Mouse (Mus musculus): ENCODE results near the gene Ldb2. TPM values are rescaled to one million over a fixed set of nuclear protein-coding genes. Genes with fewer than 3 reads are reported as not detected.

Gene Ldb2
- polyA plus RNA-seq, 1 experiment from 2014 or later = 69.3 TPM

DNA sequence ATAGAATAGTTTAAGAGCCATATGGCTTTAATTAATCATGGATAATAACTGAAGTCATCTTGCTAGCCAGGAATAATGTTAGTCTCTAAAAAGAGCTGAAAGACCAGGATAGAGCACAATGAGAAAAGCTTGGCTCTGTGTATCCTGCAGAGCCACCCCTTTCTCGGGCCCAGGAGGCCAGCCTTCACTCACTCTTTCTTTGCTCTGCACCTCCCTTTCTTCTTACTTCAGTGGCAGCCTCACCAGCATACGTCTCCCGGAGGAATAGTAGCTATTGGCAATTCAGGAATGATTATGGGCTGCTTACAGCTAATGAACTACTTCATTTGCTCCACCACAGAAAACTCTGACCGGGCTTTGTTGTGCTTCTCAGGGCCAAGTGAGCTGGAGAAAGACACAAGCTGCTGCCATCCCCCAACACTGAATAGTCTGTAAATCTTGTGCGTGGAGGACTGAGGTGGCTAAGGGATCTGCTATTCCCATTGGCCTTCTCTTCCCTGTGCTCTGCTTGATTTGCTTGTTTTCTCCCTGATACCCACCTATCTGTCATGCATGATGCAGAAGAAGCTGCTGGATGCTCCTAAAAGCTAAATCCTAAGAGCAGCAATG lies 86.2 kb downstream of the Ldb2 start:
- Histone ChIP-seq H3K4me3 (no peak overlapping the region), H3K9ac (no peak overlapping the region), H3K36me3 (no peaks in the 10 kb centered on the region), H3K4me1 (peaks cover 28% of the 10 kb centered on the region), H3K27me3 (no peaks in the 10 kb centered on the region), H3K9me3 (no peaks in the 10 kb centered on the region), H3K27ac (peak overlapping the region; percentile 58; the same call in 1 of the 2 replicates), H3K4me2 (replicated peaks) (no peak overlapping the region)
- ATAC-seq (ENCODE audit: low FRiP score, low read depth) = no peak; the same call in 1 of the 2 replicates
- WGBS = 24% methylated on average over 5 of the region's 5 CpGs

GRCm38 (mm10) chr5:44711211-44711610 lies 88.3 kb downstream of the Ldb2 start:
- 62% methylated on average over 5 of the region's 5 CpGs for WGBS
- no peaks in the 10 kb centered on the region for H3K27me3 ChIP-seq
- no peak for ATAC-seq (ENCODE audit: low FRiP score, low read depth)
- no peaks in the 10 kb centered on the region for H3K36me3 ChIP-seq
- no peak overlapping the region for H3K4me2 ChIP-seq (replicated peaks)
- peaks cover 28% of the 10 kb centered on the region for H3K4me1 ChIP-seq
- no peak overlapping the region for H3K27ac ChIP-seq
- no peak overlapping the region for H3K4me3 ChIP-seq
- no peak overlapping the region for H3K9ac ChIP-seq
- no peaks in the 10 kb centered on the region for H3K9me3 ChIP-seq

GRCm38 (mm10) chr5:44710132-44710871 lies 89.2 kb downstream of the Ldb2 start:
- ATAC-seq (ENCODE audit: low FRiP score, low read depth) = no peak
- H3K36me3 ChIP-seq = no peaks in the 10 kb centered on the region
- no peak overlapping the region for H3K4me2 ChIP-seq (replicated peaks)
- H3K4me3 ChIP-seq = no peak overlapping the region
- H3K9ac ChIP-seq = no peak overlapping the region
- no peaks in the 10 kb centered on the region for H3K27me3 ChIP-seq
- H3K9me3 ChIP-seq = no peaks in the 10 kb centered on the region
- no peak overlapping the region for H3K27ac ChIP-seq
- H3K4me1 ChIP-seq = peaks cover 28% of the 10 kb centered on the region
- 73% methylated on average over 4 of the region's 4 CpGs for WGBS

GRCm38 (mm10) chr5:44709276-44709675 lies 90.2 kb downstream of the Ldb2 start:
- Histone ChIP-seq H3K4me3 (no peak overlapping the region), H3K9me3 (no peaks in the 10 kb centered on the region), H3K36me3 (no peaks in the 10 kb centered on the region), H3K4me1 (peaks cover 21% of the 10 kb centered on the region), H3K4me2 (replicated peaks) (no peak overlapping the region), H3K27me3 (no peaks in the 10 kb centered on the region), H3K9ac (no peak overlapping the region), H3K27ac (no peak overlapping the region)
- ATAC-seq (ENCODE audit: low FRiP score, low read depth) = no peak
- WGBS = 88% methylated on average over 2 of the region's 2 CpGs

- no peaks in the 10 kb centered on the region for H3K27me3 ChIP-seq
- no peak overlapping the region for H3K27ac ChIP-seq
- ATAC-seq (ENCODE audit: low FRiP score, low read depth) = no peak
- 79% methylated on average over 3 of the region's 3 CpGs for WGBS
- no peaks in the 10 kb centered on the region for H3K36me3 ChIP-seq
- no peaks in the 10 kb centered on the region for H3K9me3 ChIP-seq
- H3K4me1 ChIP-seq = peaks cover 9% of the 10 kb centered on the region
- no peak overlapping the region for H3K9ac ChIP-seq
- H3K4me2 ChIP-seq (replicated peaks) = no peak overlapping the region
- no peak overlapping the region for H3K4me3 ChIP-seq
Measured at GRCm38 (mm10) chr5:44707946-44708345, 91.5 kb downstream of the Ldb2 start.

GRCm38 (mm10) chr5:44706997-44707698 lies 92.3 kb downstream of the Ldb2 start:
- no peak overlapping the region for H3K4me2 ChIP-seq (replicated peaks)
- peaks cover 5% of the 10 kb centered on the region for H3K4me1 ChIP-seq
- ATAC-seq (ENCODE audit: low FRiP score, low read depth) = no peak
- no peak overlapping the region for H3K4me3 ChIP-seq
- no peaks in the 10 kb centered on the region for H3K9me3 ChIP-seq
- H3K9ac ChIP-seq = no peak overlapping the region
- no peaks in the 10 kb centered on the region for H3K36me3 ChIP-seq
- H3K27ac ChIP-seq = no peak overlapping the region
- H3K27me3 ChIP-seq = no peaks in the 10 kb centered on the region
- 66% methylated on average over 6 of the region's 6 CpGs for WGBS

- H3K4me2 ChIP-seq (replicated peaks) = no peak overlapping the region
- no peak overlapping the region for H3K9ac ChIP-seq
- no peaks in the 10 kb centered on the region for H3K9me3 ChIP-seq
- peak; percentile 48; the same call in 1 of the 2 replicates for ATAC-seq (ENCODE audit: low FRiP score, low read depth)
- H3K4me3 ChIP-seq = no peak overlapping the region
- H3K4me1 ChIP-seq = peaks cover 23% of the 10 kb centered on the region
- 42% methylated on average over 3 of the region's 3 CpGs for WGBS
- H3K27me3 ChIP-seq = no peaks in the 10 kb centered on the region
- no peaks in the 10 kb centered on the region for H3K36me3 ChIP-seq
- H3K27ac ChIP-seq = peak overlapping the region; percentile 17; the same call in 1 of the 2 replicates
Measured at GRCm38 (mm10) chr5:44697993-44698392, 101.5 kb downstream of the Ldb2 start.

DNA sequence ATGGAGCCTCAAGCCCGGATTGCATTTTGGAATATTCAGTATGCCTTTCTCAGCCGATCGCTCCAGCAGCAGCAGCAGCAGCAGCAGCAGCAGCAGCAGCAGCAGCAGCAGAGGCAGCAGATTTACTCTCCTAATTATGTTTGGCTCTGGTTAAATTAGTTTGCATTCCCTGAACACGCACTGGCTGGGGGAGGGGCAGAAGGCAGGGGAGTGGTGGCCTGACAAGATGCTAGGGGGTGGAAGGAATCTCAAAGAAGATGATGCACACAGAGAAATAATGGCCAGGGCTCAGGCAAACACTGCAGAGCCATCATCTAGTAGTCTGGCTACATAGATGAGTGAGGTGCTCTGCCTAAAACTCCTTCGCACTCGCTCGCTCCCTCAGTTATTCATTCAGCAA lies 102.9 kb downstream of the Ldb2 start:
- Histone ChIP-seq H3K27ac (no peak overlapping the region), H3K27me3 (no peaks in the 10 kb centered on the region), H3K9ac (no peak overlapping the region), H3K36me3 (no peaks in the 10 kb centered on the region), H3K4me1 (peaks cover 23% of the 10 kb centered on the region), H3K4me2 (replicated peaks) (no peak overlapping the region), H3K4me3 (no peak overlapping the region), H3K9me3 (no peaks in the 10 kb centered on the region)
- ATAC-seq (ENCODE audit: low FRiP score, low read depth) = no peak
- WGBS = 60% methylated on average over 7 of the region's 7 CpGs

DNA sequence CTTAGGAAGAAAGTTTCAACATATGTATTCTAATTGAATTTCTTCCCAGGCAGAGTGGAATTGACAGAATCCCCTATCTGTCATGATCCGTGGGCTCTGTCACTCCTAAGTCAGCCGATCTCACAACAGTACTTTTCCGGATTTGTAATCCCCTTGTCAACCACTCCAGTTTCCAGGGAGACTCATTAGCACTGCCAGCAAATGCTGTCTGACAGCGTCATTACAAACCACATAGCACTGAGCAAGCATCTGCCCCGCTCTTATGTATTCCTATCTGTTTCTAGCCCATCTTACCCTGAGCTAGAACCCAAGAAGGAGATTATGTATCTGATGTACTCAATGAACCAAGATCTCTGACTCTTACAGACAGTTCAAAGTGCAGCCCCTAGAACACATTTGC lies 105.8 kb downstream of the Ldb2 start:
- Histone ChIP-seq H3K27me3 (no peaks in the 10 kb centered on the region), H3K4me3 (no peak overlapping the region), H3K4me2 (replicated peaks) (no peak overlapping the region), H3K4me1 (peaks cover 29% of the 10 kb centered on the region), H3K27ac (no peak overlapping the region), H3K36me3 (no peaks in the 10 kb centered on the region), H3K9ac (no peak overlapping the region), H3K9me3 (no peaks in the 10 kb centered on the region)
- WGBS = 66% methylated on average over 5 of the region's 5 CpGs
- ATAC-seq (ENCODE audit: low FRiP score, low read depth) = no peak

DNA sequence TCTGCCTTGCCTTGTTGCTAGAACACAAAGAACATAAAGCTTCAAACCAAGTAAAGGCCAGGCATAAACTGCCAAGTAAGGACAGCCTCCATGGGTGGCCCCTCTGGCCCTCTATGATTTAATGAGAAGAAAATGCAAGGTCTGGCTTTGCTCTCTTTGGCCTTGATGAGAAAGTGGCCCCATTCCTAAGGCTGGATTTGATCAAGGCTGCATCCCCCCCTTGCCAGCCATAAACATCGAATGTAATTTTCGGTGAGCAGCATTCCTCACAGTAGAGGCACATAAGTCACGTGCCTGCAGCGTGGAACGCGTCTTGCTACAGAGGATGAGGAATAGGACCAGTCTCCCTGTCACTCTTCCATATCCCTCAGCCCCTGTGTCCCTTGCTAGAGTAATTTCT lies 113.1 kb downstream of the Ldb2 start:
- peak; percentile 69; the same call in 1 of the 2 replicates for ATAC-seq (ENCODE audit: low FRiP score, low read depth)
- Histone ChIP-seq H3K4me1 (peaks cover 26% of the 10 kb centered on the region), H3K27me3 (no peaks in the 10 kb centered on the region), H3K9me3 (no peaks in the 10 kb centered on the region), H3K4me2 (replicated peaks) (no peak overlapping the region), H3K27ac (peak overlapping the region; percentile 28; the same call in 1 of the 2 replicates), H3K4me3 (no peak overlapping the region), H3K9ac (no peak overlapping the region), H3K36me3 (no peaks in the 10 kb centered on the region)
- 15% methylated on average over 6 of the region's 6 CpGs for WGBS

- Histone ChIP-seq H3K9ac (no peak overlapping the region), H3K4me3 (no peak overlapping the region), H3K4me1 (peaks cover 8% of the 10 kb centered on the region), H3K27ac (no peak overlapping the region), H3K27me3 (no peaks in the 10 kb centered on the region), H3K9me3 (no peaks in the 10 kb centered on the region), H3K4me2 (replicated peaks) (no peak overlapping the region), H3K36me3 (no peaks in the 10 kb centered on the region)
- WGBS = 79% methylated on average over 3 of the region's 3 CpGs
- ATAC-seq (ENCODE audit: low FRiP score, low read depth) = no peak
Measured at GRCm38 (mm10) chr5:44681054-44681638, 118.3 kb downstream of the Ldb2 start.

GRCm38 (mm10) chr5:44677814-44678213 lies 121.7 kb downstream of the Ldb2 start:
- Histone ChIP-seq H3K4me3 (no peak overlapping the region), H3K4me2 (replicated peaks) (no peak overlapping the region), H3K4me1 (0 out of 2 replicates have a peak, but pooled peaks cover 3% of the 10 kb centered on the region), H3K27ac (no peak overlapping the region), H3K36me3 (no peaks in the 10 kb centered on the region), H3K9me3 (no peaks in the 10 kb centered on the region), H3K9ac (no peak overlapping the region), H3K27me3 (no peaks in the 10 kb centered on the region)
- WGBS = 79% methylated on average over 5 of the region's 5 CpGs
- no peak for ATAC-seq (ENCODE audit: low FRiP score, low read depth)
